Mouse (Mus musculus) WW6 (cell line): ENCODE data around the gene Efcab8.
A peak's percentile ranks its signal among the peaks of the same experiment; 100 is the strongest.

Source experiments
- DNase-seq: peaks from one replicate; pipeline ENCODE4 v3.0.0-alpha.2; 2013; ENCODE audit warnings: low read depth, low spot score

Gene Efcab8

DNA sequence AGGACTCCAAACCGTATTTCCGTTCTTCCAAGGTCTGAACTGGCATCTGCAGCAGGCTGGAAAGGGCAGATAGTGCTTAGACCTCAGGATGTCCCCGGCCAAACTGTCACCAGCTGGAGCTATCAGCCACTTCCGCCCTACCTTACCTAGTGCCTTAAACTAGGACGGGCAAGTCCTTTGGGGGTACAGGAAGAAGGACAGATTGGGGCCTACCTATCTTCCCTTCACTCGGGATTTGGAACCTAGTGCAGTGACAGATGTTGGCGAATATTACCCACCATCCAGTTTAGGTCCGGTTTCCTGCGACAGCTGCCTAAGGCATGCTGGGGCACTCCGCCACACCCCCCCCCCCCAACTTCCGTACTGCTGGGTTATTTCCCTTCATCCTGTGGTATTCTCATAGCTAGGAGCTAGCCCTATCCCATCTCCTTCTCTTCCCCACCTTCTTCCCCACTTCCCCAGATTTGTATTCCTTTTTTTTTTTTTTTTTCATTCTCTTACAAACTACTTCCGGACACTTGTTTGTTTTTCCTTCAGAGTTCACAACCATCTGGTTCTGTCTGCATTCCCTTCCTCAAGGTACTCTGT, at the start of gene Efcab8:
Gene Efcab8 (plus strand): TSS at position 538 of the 588 bp plus-strand sequence.
- no peak for DNase-seq

DNA sequence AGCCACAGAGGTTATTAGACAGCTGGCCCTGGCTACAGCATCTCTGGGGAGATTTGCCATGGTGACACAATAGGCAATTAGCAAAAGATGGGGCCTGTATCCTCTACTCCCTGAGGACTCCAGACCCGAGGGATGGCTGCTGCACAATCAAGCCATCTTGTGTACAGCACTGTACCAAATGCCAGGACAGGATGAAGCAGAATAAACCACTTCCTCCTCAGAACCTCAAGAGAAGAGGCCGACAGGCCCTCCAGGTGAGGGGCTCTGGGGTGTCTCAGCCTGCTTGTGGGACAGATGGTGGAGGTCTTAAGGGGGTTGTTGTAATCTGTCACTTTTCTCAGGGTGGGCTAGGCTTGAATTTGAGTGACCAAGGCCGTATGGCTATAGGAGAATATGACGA, 45.7 kb upstream of the Efcab8 start:
- no peak for DNase-seq

DNA sequence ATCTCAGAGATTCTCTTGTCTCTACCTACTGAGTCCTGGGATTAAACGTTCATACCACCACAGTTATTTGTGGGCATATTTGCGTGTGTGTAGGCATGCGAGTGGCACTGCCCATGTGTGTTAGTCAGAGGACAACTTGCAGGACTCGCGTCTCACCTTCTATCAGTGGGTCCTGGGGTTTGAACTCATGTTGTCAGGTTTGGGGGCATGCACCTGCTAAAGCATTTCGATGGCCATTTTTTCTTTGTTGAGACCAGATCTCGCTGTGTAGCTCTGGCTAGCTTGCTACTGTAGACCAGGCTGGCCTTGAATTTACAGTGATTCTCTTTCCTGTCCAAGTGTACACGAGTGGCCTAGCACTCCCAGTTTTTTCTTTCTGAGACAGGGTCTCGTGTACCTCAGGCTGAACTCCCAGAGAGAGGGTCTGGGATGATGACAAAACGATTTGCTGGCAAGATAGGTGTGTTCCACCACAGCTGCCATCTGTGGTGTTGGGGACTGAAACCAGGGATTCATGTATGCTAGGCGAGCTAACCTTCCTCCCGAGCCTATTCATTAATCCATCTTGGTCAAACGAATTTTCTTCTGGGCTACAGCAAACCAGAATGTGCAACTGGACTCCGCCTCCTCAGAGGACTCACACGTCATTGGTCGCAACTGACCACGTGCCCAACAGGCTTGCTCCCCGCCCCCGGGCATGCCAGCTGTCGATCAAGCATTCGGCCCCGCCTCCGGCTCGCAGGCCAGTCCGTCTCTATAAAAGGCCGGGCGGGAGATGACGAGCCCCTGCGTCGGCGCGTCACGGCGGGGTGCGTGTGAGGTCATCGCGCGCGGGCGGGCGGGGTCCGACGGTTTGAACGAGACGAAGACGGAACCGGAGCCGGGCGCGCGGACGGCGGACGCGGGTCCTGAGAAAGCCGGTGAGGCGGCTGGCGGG, 39.0 kb upstream of the Efcab8 start, which contains the start of gene Mapre1:
Gene Mapre1 (plus strand): TSS at position 775 of the 937 bp plus-strand sequence.
- peak; percentile 94 for DNase-seq

DNA sequence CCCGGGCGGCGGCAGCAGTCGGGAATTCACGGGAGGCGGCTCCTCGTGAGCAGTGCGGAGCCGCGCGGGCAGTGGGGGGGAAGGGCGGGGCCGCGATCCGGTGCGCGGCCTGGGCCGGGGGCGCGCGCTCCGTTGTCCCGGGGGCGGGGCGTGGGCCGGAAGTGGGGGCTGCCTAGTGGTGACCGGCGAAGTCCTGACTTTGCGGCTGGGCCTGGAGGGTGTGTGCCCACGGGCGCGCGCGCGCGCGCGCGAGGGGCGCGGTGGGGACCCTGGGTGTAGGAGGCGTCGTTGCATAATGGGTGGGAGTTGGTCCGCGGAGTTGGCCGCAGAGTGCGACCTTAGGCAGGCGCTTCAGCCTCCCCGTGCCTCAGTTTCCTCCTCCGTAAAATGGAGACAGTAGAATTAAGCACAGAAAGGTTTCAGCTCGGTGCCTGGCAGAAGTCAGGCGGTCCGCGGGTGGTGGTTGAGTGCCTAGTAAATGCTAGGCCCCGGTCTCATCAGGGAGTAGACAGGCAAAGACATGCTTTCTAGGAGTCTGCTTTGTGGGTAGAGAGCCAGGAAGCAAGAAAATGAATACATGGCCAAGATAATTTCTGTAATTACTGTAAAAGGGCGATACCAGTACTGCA, 38.2 kb upstream of the Efcab8 start:
- DNase-seq: peak; percentile 59

DNA sequence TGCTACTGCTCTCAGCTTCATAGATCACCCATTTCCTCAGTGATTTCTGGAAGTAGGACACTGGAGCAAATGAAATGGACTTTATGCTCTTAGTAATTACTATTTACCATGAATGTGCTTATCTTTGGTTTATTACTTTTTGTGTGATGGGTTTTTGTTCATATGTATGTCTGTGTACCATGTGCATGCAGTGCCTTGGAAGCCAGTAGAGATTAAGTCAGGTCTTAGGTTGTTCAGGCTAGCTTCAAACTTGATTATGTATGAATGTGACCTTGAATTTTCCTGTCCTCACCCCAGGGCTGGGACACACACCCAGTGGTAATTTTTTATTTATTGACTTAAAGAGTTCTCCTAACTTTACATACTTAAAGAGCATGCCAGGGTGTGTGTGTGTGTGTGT, 31.7 kb upstream of the Efcab8 start:
- DNase-seq: no peak

DNA sequence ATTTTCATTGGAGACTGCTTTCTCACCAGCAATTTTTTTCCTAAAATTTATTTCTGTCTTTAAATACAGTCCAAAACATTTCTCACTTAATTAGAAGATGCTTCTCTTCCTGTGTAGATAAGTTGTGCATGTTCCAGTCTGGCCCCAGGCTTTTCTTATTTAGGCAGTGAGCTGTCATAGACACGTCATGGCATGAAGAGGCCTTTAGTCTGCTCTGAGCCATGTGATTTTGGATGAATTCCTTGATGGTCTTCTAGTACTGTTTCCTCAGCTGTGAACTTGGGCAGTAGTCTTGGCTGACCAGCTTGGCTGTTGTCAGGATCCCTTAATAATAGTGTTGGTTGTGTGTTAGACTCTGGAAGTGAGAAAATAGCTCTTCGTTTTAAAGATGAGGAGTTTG, 29.4 kb upstream of the Efcab8 start:
- DNase-seq: no peak

DNA sequence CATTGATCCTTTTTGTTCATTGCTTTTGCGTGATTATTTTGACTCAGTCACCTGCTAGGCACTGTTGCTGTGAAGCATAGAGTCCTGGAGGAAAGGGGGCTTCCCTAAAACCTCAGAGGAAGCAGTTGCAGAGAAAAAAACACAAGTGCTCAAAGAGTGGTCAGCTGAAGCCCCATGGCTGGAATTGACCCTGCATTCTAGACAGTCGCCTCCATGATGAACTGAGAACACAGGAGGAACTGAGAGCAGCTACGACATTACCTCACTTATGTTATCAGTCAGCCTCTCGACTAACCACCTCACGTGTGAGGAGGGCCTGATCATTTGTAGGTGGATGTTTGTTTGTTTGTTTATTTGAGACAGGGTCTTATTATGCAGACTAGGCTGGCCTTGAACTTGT, 17.6 kb upstream of the Efcab8 start:
- no peak for DNase-seq

DNA sequence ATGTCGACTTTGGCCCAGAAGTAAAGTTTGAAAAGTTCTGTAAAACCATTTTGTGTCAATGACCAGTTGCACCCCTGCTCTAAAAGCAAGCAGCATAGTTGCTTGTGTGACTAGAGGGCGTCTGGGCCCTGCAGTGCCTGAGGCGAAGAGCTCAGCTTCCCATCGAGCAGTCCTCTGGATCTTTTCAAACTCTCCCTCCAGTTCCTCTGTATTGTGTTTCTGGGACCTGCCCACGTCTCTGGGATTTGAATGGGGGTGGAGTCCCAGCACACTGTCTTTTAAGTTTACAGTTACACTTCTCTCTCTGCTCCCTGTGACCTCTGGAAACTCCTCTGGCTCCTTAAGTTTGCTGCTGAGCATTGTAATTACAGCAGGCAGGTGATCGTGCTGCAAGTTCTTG, 12.2 kb upstream of the Efcab8 start:
- DNase-seq: peak; percentile 26

DNA sequence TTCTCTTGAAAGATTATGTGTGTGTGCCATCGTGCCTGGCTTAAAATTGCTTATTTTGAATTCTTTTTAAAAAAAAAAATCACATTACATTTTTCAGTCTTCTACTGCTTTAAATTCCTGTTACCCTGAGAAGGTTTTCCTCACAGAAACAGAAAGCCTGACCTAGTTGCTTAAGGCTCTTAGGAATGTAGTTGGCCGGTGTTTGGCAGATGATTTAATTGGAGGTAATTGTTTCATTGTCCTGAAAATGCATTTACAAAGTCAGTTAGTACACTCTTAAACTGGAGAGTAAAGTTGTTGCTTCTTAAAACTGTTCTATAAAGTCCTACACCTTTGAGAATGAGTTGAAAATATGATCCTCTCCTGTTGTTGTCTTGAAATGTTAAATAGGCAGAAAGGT, 10.8 kb upstream of the Efcab8 start:
- DNase-seq: no peak

DNA sequence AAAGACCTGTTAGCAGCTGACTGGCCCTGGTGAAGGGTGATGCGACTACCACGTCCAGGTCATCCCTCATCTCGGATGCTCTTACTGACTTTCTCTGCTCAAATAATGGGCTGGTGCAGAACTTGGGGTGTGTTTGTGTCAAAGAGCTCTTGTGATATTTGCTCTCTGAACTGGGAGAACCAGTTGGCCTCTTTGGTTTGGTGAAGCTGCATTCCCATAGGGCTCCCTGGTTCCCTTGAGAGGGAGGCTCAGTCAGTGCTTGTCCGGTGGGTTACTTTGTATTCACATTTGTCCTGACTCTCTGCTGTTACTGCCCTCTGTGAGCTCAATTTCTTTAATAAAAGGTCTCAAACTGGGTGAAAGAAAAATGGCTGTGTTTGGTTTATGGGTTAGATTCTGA, 6.8 kb upstream of the Efcab8 start:
- DNase-seq: no peak

DNA sequence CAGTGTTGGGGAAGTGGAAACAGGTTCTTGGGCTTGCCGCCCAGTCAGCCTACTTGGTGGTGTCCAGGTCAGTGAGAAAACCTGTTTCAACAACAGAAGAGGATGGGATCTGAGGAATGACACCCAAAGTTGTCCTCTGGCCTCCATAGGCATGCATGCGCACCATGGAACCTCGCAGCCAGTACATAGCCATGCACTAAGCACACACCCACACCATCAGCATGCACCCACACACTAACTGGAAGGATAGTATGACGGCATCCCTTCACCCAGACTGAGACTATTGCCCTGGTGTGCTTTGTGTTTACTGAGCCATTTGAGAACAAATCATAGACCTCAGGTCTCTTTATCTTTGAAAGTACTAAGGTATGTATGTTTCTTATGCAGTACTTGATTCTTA, 4.3 kb upstream of the Efcab8 start:
- DNase-seq: no peak

DNA sequence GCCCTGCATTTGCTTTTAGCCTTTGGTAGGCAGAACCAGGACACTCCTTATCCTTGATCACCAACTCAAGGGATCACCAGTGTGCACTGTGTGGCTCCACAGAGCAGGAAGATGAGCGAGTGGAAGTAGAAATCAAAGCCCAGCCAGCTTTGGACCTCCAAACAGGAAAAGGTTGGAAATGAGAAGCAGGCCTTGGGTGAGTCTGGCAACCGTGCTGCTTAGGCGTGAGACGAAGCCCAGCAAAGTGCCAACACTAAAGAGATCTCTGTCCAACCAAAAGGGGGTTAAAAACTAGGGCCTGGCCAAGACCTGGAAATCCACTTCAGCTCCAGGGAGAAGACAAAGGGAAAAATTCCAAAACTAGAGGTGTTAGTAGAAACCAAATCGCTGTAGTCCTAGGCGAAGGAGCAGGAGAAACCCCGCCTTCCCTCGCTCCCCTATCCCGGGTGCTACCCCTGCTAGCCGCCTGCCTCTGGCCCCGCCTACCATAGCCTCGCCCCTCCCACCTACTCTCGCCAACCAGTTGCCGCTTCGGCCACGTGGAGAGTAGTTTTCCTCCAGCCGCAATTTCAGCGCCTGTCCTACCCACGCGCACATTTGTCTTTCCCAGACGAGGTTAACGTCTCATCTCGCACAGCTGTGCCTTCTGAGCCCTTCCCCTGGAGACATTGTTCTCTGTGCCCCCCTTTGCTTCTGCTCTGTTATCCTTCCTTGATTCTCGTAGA, 931 bp upstream of the Efcab8 start:
- peak; percentile 69 for DNase-seq

DNA sequence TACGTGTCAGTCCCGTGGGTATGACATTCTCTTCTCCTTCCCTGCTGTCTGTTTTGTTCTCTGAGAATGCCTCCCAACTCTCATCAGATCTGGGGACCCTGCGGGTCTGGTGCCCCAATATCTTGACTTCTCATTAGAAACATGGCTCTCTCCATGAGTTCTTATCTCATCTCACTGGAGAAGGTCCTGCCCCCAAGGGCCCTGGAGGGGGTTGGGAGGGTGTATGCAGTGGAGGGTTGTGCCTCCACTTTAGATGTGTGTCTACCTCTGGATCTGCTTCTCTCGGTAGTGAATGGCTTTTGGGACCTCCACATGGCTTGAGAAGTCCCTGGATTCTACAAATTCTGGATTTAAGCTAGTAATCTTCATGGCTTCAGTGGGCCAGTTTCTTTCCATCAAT, 1.4 kb downstream of the Efcab8 start:
- no peak for DNase-seq

DNA sequence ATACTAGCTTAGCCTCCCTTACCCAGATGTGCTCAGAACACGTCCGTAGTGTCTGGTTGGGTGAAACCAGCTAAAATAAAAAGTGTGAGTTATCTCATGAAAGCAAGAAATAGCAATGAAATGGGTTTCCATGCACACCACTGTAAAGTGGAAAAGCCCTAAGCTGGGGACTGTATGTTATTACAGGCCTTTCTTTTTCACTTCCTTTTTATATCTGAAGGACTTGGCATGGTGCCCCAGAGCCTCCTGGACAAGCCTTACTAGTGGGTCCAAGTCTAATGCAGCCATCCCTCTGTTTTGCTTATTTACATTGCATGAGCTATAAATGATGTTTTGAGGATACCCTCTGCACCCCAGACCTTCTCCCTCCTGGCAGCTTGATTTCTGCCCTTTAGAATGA, 4.9 kb downstream of the Efcab8 start:
- no peak for DNase-seq

DNA sequence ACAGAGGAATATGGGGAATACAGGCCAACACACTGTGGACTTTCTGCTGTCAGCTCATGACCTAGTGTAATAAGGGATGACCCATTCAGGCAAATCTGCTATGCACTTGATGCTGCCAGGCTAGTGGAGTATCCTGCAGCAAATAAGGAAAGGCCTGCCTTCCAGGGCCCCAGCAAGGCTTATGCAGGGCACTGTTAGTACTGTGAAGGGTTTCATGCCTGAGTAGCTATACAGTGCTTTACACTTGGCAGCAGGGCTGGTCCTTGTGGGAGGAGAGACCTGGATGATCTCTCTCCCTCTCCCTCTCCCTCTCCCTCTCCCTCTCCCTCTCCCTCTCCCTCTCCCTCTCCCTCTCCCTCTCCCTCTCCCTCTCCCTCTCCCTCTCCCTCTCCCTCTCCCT, 13.6 kb downstream of the Efcab8 start:
- no peak for DNase-seq

DNA sequence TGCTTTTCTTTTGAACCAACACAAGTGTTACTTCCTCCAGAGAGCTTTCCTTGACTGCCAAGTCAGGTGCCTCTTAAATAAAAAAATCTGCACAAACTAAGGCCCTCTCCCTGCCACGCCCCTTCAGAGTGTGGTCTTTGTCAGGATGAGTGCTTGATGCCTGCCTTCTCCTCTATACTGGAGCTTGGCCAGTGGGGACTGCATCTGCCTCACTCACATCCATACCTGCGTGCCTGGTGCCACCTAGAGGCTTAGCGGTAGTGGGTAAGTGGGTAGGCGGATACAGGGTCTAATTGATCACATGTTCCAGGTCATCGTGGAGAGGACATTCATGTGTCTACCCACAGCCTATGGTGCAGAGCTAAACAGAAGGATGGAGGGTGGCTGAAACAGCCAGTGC, 15.4 kb downstream of the Efcab8 start:
- DNase-seq: peak; percentile 28

DNA sequence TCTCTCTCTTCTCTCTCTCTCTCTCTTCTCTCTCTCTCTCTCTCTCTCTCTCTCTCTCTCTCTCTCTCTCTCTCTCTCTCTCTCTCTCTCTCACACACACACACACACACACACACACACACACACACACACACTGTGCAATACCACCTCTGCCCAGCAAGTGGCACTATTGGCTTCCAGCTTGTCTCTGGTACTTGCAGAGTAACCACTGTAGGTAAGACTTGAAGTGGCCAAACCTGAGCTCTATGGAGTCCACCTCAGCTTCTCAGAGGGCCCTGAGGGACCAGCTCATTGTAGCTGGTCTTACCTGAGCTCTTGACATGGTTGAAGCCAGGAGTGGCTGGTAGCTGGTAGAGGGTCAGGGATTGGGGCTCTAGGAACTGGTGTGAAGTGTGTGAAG, 27.7 kb downstream of the Efcab8 start:
- peak; percentile 20 for DNase-seq

DNA sequence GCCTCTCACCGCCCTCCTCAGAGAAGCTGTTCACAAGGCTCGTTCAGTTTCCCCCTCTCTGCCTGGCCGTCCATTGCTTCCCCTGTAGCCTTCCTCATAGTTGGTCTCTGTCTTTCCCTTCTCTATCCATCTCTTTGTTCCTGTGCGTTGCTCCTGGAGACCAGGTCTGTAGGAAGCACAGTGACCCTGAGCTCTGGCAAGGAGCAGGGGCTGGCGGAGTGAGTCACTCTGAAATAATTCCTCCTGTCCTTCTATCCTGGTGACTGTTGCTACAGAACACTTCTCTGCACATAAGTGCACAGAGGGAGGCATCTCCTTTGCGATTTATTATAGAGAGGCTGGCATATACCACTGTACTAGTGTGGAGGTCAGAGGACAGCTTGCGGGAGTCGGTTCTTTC, 28.4 kb downstream of the Efcab8 start:
- no peak for DNase-seq

DNA sequence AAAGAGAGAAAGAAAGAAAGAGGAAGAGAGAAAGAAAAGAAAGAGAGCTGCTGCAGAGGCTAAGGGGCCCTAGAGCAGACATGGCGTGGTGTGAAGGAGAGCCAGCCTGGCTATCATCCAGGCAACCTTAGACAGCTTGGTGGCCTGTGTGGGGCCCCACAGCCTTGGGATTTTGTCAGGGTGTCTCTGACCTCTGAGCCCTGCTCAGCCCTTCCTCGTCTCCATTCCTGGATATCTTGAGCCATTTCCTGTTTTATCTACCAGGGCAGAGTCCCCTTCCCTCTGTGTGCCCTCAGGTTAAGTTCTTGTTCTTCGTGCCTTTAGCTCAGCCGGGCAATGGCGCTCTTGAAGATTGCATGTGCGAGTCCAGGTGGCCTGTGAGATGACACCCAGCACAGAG, 29.1 kb downstream of the Efcab8 start:
- DNase-seq: no peak

DNA sequence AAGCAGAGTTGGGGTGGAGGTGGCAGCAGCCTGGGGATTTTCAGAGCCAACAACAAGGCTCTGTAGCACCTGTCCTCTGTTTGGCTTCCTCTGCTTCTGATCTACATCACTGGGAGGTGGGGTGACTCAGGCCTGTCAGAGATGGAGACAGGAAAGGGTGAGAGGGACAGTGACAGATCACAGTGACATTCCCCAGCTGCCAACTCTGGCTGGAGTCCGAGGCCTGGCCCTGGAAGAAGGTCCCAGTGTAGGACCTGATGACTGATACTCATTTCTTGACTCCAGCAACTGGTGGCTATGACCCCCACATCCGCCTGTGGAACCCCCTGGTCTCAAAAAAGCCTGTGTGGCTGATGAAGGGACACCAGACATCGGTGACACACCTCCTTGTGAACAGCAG, 30.2 kb downstream of the Efcab8 start:
- no peak for DNase-seq

DNA sequence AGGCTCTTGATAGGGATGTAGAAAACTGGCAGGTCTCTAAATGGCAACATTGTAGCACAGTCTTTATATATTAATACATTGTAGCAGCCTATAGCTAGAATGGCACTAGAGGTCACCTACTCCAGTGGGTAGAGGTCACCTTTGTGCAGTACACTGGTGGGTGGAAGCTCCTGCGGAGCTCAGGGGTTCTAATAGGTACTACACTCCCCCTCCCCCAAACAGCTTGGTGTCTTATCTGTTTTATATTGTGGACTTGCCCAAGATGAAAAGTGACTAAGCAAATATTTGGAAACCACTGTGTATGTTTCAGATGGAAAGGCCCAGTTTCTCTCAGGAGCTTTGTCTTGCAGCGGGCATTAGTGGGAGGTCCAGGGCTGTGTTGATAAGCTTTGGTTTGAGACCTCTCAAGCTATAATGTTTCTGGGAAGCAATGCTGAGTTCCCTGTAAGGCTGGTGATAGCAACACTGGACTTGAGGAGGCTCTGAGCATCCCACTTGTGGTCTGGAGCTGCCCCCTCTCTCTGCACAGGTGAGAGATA, 42.3 kb downstream of the Efcab8 start:
- no peak for DNase-seq

DNA sequence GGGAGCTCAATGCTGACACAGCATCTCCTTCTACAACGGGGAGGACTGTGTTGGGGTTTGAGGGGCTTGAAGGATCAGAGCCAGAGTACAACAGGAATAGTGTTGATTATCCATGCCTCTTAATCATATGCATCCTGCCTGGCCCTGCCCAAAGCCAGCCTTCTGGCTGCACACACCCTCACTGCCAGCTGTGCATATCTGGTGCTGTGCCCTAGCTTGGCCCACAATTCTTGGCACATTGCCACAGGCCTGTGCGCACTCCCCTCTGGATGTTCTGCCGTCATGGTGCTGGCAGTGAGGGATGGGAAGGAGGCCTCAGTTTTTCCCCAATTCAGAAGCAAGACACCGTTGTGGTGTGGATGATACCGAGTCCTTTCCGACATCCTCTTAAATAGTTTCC, 44.9 kb downstream of the Efcab8 start:
- no peak for DNase-seq
